Mouse (Mus musculus): Measurements from ENCODE around the gene Rpl22. TPM values are rescaled to one million over a fixed set of nuclear protein-coding genes. Genes with fewer than 3 reads are reported as not detected.

Gene Rpl22
- total and polyA plus RNA-seq, 3 experiments: 1,792 to 1,885 TPM; not detected in 1

GRCm38 (mm10) chr4:152295916-152296315 is 29.6 kb upstream of the Rpl22 start:
- Histone ChIP-seq H3K36me3 (ENCODE audit: control insufficient read depth in 1 of 2, insufficient read depth in 2 of 2, low read length in 2 of 2) (peaks cover 0 to 8% of the 10 kb centered on the region in 2 experiments; a peak in 1 of 4 replicates), H3K4me1 (ENCODE audit: control insufficient read depth in 1 of 2, insufficient read depth in 2 of 2, low read length in 2 of 2) (peaks cover 4 to 14% of the 10 kb centered on the region in 2 experiments; a peak in 3 of 4 replicates), H3K9ac (ENCODE audit: control insufficient read depth, low read depth, low read length, poor library complexity, severe bottlenecking) (peak overlapping the region; percentile 51), H3K4me3 (ENCODE audit: control insufficient read depth in 1 of 2, insufficient read depth in 1 of 2, low read depth in 2 of 2, low read length in 2 of 2) (peak overlapping the region; percentile 63 to 72), H3K27me3 (ENCODE audit: control insufficient read depth in 1 of 2, insufficient read depth in 2 of 2, low read length in 2 of 2) (no peaks in the 10 kb centered on the region), H3K9me3 (replicated peaks; ENCODE audit: insufficient read depth, low read length) (no peaks in the 10 kb centered on the region), H3K27ac (ENCODE audit: control insufficient read depth, low read depth, low read length) (peak overlapping the region; percentile 88), H3K79me2 (ENCODE audit: control insufficient read depth, insufficient read depth, low read length, poor library complexity) (peaks cover 20% of the 10 kb centered on the region)
- DNase-seq (ENCODE audit: low read depth, low spot score): peak; percentile 96
- TF ChIP-seq EP300 (IDR thresholded peaks at IDR 0.05; ENCODE audit: low read depth in 1 of 2, low read length in 2 of 2): peak; percentile 44 to 56; a peak in 2 of 4 replicates
- no peak for TF ChIP-seq UBTF (IDR thresholded peaks at IDR 0.05; ENCODE audit: borderline replicate concordance, insufficient read depth, low read depth, low read length)
- no peak for TF ChIP-seq CHD1 (IDR thresholded peaks at IDR 0.05; ENCODE audit: low read depth, low read length)
- peak; percentile 92 for TF ChIP-seq JUND (IDR thresholded peaks at IDR 0.05; ENCODE audit: low read depth, low read length)
- TF ChIP-seq RAD21 (IDR thresholded peaks at IDR 0.05; ENCODE audit: low read depth, low read length): no peak
- TF ChIP-seq SIN3A (IDR thresholded peaks at IDR 0.05; ENCODE audit: low read length): peak; percentile 78
- peak; percentile 81 for TF ChIP-seq HCFC1 (IDR thresholded peaks at IDR 0.05; ENCODE audit: low read depth, low read length)
- no peak for TF ChIP-seq SMC3 (IDR thresholded peaks at IDR 0.05; ENCODE audit: low read depth, low read length)
- TF ChIP-seq ETS1 (IDR thresholded peaks at IDR 0.05; ENCODE audit: low read depth, low read length): peak; percentile 65; the same call in 1 of the 2 replicates
- peak; percentile 80 for TF ChIP-seq GATA1 (IDR thresholded peaks at IDR 0.05; ENCODE audit: low read depth, low read length)
- TF ChIP-seq ELF1 (IDR thresholded peaks at IDR 0.05; ENCODE audit: low read depth, low read length): peak; percentile 73
- TF ChIP-seq USF1 (IDR thresholded peaks at IDR 0.05; ENCODE audit: low read depth, low read length): no peak
- peak; percentile 45; the same call in 1 of the 2 replicates for TF ChIP-seq TCF12 (IDR thresholded peaks at IDR 0.05; ENCODE audit: low read depth, low read length)
- TF ChIP-seq MAZ (IDR thresholded peaks at IDR 0.05; ENCODE audit: low read depth, low read length): peak; percentile 69
- TF ChIP-seq POLR2AphosphoS5 (IDR thresholded peaks at IDR 0.05; ENCODE audit: borderline replicate concordance, low read depth, low read length): no peak
- TF ChIP-seq MYB (IDR thresholded peaks at IDR 0.05; ENCODE audit: low read depth, low read length): peak; percentile 27; the same call in 1 of the 2 replicates
- TF ChIP-seq TBP (IDR thresholded peaks at IDR 0.05; ENCODE audit: low read depth, low read length): peak; percentile 78
- no peak for TF ChIP-seq ZKSCAN1 (IDR thresholded peaks at IDR 0.05; ENCODE audit: low read depth, low read length)
- no peak for TF ChIP-seq USF2 (IDR thresholded peaks at IDR 0.05; ENCODE audit: borderline replicate concordance in 1 of 2, insufficient read depth in 1 of 2, low read depth in 1 of 2, low read length in 2 of 2)
- TF ChIP-seq MEF2A (IDR thresholded peaks at IDR 0.05; ENCODE audit: extremely low read depth, insufficient replicate concordance, low read depth, low read length, poor library complexity, severe bottlenecking): no peak
- no peak for TF ChIP-seq ZC3H11A (IDR thresholded peaks at IDR 0.05; ENCODE audit: low read depth, low read length)
- peak; percentile 27; the same call in 1 of the 2 replicates for TF ChIP-seq TAL1 (IDR thresholded peaks at IDR 0.05; ENCODE audit: low read length)
- TF ChIP-seq MYC (IDR thresholded peaks at IDR 0.05; ENCODE audit: low read depth, low read length): peak; percentile 61; the same call in 1 of the 2 replicates
- no peak for TF ChIP-seq CTCF (IDR thresholded peaks at IDR 0.05 in 2 of 3, conservative IDR thresholded peaks at IDR 0.05 in 1 of 3; ENCODE audit: control insufficient read depth in 1 of 3, insufficient read depth in 1 of 3, low read depth in 2 of 3, low read length in 3 of 3, poor library complexity in 1 of 3, severe bottlenecking in 1 of 3)
- TF ChIP-seq E2F4 (IDR thresholded peaks at IDR 0.05; ENCODE audit: borderline replicate concordance, low read depth, low read length): no peak
- TF ChIP-seq POLR2A (IDR thresholded peaks at IDR 0.05; ENCODE audit: control insufficient read depth in 1 of 2, insufficient read depth in 1 of 2, low read depth in 1 of 2, low read length in 2 of 2, poor library complexity in 1 of 2): peak; percentile 6 to 78; a peak in 2 of 4 replicates
- no peak for TF ChIP-seq NRF1 (IDR thresholded peaks at IDR 0.05; ENCODE audit: insufficient read depth, low read depth, low read length, poor library complexity, severe bottlenecking)
- TF ChIP-seq BHLHE40 (IDR thresholded peaks at IDR 0.05; ENCODE audit: borderline replicate concordance, low read depth, low read length): peak; percentile 38; the same call in 1 of the 2 replicates
- TF ChIP-seq KAT2A (conservative IDR thresholded peaks at IDR 0.05; ENCODE audit: low read depth, low read length): peak; percentile 49
- no peak; the same call in 1 of the 2 replicates for TF ChIP-seq RCOR1 (IDR thresholded peaks at IDR 0.05; ENCODE audit: low read depth, low read length)
- TF ChIP-seq POLR2AphosphoS2 (IDR thresholded peaks at IDR 0.05; ENCODE audit: low read length): no peak; the same call in 1 of the 2 replicates
- TF ChIP-seq MXI1 (IDR thresholded peaks at IDR 0.05; ENCODE audit: low read depth, low read length): no peak; the same call in 1 of the 2 replicates
- no peak for TF ChIP-seq ZNF384 (IDR thresholded peaks at IDR 0.05; ENCODE audit: low read depth, low read length)
- TF ChIP-seq CHD2 (IDR thresholded peaks at IDR 0.05; ENCODE audit: low read length): no peak; the same call in 1 of the 2 replicates
- TF ChIP-seq ZMIZ1 (IDR thresholded peaks at IDR 0.05; ENCODE audit: low read depth, low read length): peak; percentile 43; the same call in 1 of the 2 replicates
- TF ChIP-seq MAFK (IDR thresholded peaks at IDR 0.05; ENCODE audit: borderline replicate concordance, low read depth, low read length): no peak
- TF ChIP-seq NELFE (IDR thresholded peaks at IDR 0.05; ENCODE audit: low read depth, low read length): peak; percentile 67

Data from MEL (cell line).